Mouse (Mus musculus) CH12.LX (cell line): Measurements from ENCODE around the gene Cacna1c.
A peak's percentile ranks its signal among the peaks of the same experiment; 100 is the strongest.

Source experiments
- CTCF ChIP-seq, 2 experiments: IDR thresholded peaks in 1 of 2; conservative IDR thresholded peaks in 1 of 2; 2 replicates each; pipeline ENCODE4 v1.5.1; 2011 to 2012; ENCODE audit warnings: low read depth in 2 of 2, low read length in 2 of 2, improper control_type of control experiment in 1 of 2, inconsistent platforms in 1 of 2, mild to moderate bottlenecking in 1 of 2, moderate library complexity in 1 of 2
- E2F4 ChIP-seq: IDR thresholded peaks from 2 replicates; pipeline ENCODE4 v1.6.1; 2011; ENCODE audit warnings: low read depth, low read length, improper control_type of control experiment; ENCODE audit not compliant: insufficient replicate concordance
- EP300 ChIP-seq: IDR thresholded peaks from 2 replicates; pipeline ENCODE4 v1.6.1; 2011; ENCODE audit warnings: low read length, improper control_type of control experiment
- GABPA ChIP-seq: IDR thresholded peaks from 2 replicates; pipeline ENCODE4 v1.6.1; 2012; ENCODE audit warnings: low read depth, low read length, improper control_type of control experiment, inconsistent platforms; ENCODE audit not compliant: insufficient replicate concordance
- KAT2A ChIP-seq: IDR thresholded peaks from 2 replicates; pipeline ENCODE4 v1.6.1; 2012; ENCODE audit warnings: low read length, improper control_type of control experiment, inconsistent platforms; ENCODE audit not compliant: insufficient replicate concordance
- MAX ChIP-seq: IDR thresholded peaks from 2 replicates; pipeline ENCODE4 v1.6.1; 2011; ENCODE audit warnings: low read length, improper control_type of control experiment
- TBP ChIP-seq: conservative IDR thresholded peaks from 2 replicates; pipeline ENCODE4 v1.6.1; 2011; ENCODE audit warnings: low read depth, low read length, improper control_type of control experiment
- ZMIZ1 ChIP-seq: IDR thresholded peaks from 2 replicates; pipeline ENCODE4 v1.6.1; 2012; ENCODE audit warnings: low read depth, mild to moderate bottlenecking, inconsistent platforms, low read length, improper control_type of control experiment

DNA sequence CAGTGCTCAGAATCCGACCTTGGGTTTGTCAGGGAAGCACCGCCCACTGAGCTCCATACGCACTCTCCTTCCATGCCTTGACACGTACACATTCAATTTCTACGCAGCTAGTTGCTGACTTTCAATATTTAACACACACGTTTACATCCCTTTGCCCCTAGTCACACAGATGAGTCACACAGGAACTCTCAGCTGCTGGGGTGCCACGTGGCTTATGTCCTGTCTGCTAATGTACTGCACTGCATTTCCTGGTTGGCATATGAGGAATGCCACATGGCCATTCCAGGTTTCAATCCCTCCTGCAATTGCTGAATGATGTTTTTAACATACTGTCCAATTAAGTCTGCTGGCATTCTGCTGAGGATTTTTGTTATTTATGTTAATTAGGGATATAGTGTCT, 574.4 kb downstream of the Cacna1c start:
- TF ChIP-seq ZMIZ1 (no peak), GABPA (no peak), KAT2A (no peak), MAX (peak; percentile 91), E2F4 (no peak), TBP (no peak), CTCF (conservative IDR thresholded peaks at IDR 0.05 in 1 of 2, IDR thresholded peaks at IDR 0.05 in 1 of 2; ENCODE audit: low read depth in 2 of 2, low read length in 2 of 2) (no peak), EP300 (no peak)
